ENCODE assay signal across 8 mouse cellular contexts in genomic region chr7:112662398-112663313, GRCm38 (mm10). TPM values are rescaled to one million over a fixed set of nuclear protein-coding genes. Genes with fewer than 3 reads are reported as not detected.
DNase-seq lines count a peak whose midpoint lies in the region; ATAC-seq and TF ChIP-seq lines count a peak whose summit lies in the region.

No protein-coding gene starts in this region.

- peak overlapping the region; percentile 33 for H3K4me2 ChIP-seq in lung, postnatal 0 days (replicated peaks; ENCODE audit: low read depth, low read length)
- H3K4me2 ChIP-seq in intestine, embryonic 15.5 days (replicated peaks): peak overlapping the region; percentile 20; the same call in 1 of the 2 replicates
- peak overlapping the region; percentile 31 for H3K4me2 ChIP-seq in stomach, embryonic 15.5 days

- peak; percentile 18; the same call in 1 of the 2 replicates for TF ChIP-seq EP300 in lung, postnatal 0 days (IDR thresholded peaks at IDR 0.05)

- H3K4me1 ChIP-seq in lung, postnatal 0 days (ENCODE audit: insufficient read depth, low read depth, low read length): peaks cover 17% of the 10 kb centered on the region; the same call in 1 of the 2 replicates
- H3K4me1 ChIP-seq in intestine, embryonic 15.5 days (replicated peaks): peaks cover 5% of the 10 kb centered on the region; the same call in 1 of the 2 replicates
- peaks cover 8% of the 10 kb centered on the region for H3K4me1 ChIP-seq in stomach, embryonic 15.5 days

- no peaks in the 10 kb centered on the region for H3K36me3 ChIP-seq in lung, postnatal 0 days (ENCODE audit: insufficient read depth, low read length)
- H3K36me3 ChIP-seq in intestine, embryonic 15.5 days: no peaks in the 10 kb centered on the region
- no peaks in the 10 kb centered on the region for H3K36me3 ChIP-seq in stomach, embryonic 15.5 days

- no peak overlapping the region for H3K9ac ChIP-seq in lung, postnatal 0 days (replicated peaks; ENCODE audit: low read depth)
- H3K9ac ChIP-seq in intestine, embryonic 15.5 days: no peak overlapping the region
- no peak overlapping the region for H3K9ac ChIP-seq in stomach, embryonic 15.5 days

- peak; percentile 18; the same call in 1 of the 2 replicates for ATAC-seq in frontal cortex, adult (ENCODE audit: low TSS enrichment)
- ATAC-seq in lung, postnatal 0 days: peak; percentile 22
- ATAC-seq in intestine, embryonic 15.5 days: peak; percentile 57
- peak; percentile 18; the same call in 1 of the 2 replicates for ATAC-seq in stomach, embryonic 15.5 days (ENCODE audit: insufficient read depth, low FRiP score, low read depth)

- peak overlapping the region; percentile 84 for H3K27ac ChIP-seq in lung, postnatal 0 days (ENCODE audit: low read length)
- H3K27ac ChIP-seq in intestine, embryonic 15.5 days: peak overlapping the region; percentile 84
- H3K27ac ChIP-seq in stomach, embryonic 15.5 days: peak overlapping the region; percentile 93

- WGBS in lung, postnatal 0 days: 22% methylated on average over 12 of the region's 12 CpGs
- 46% methylated on average over 12 of the region's 12 CpGs for WGBS in intestine, embryonic 15.5 days
- WGBS in stomach, embryonic 15.5 days: 35% methylated on average over 12 of the region's 12 CpGs

- H3K27me3 ChIP-seq in lung, postnatal 0 days (replicated peaks; ENCODE audit: insufficient read depth, low read length): no peaks in the 10 kb centered on the region
- no peaks in the 10 kb centered on the region for H3K27me3 ChIP-seq in intestine, embryonic 15.5 days (replicated peaks)
- H3K27me3 ChIP-seq in stomach, embryonic 15.5 days (replicated peaks): no peaks in the 10 kb centered on the region

- TF ChIP-seq CTCF in lung, postnatal 0 days (IDR thresholded peaks at IDR 0.05): no peak

- DNase-seq in frontal cortex, postnatal 36 days (ENCODE audit: low spot score in 2 of 2): no peak
- peak; percentile 62 for DNase-seq in lung, postnatal 0 days (ENCODE audit: low spot score)
- DNase-seq in lung, postnatal 25 days (ENCODE audit: low spot score): no peak
- DNase-seq in spleen, postnatal 36 days (ENCODE audit: low spot score in 2 of 2): no peak
- no peak for DNase-seq in frontal cortex, adult 2 months (ENCODE audit: extremely low spot score in 1 of 2, low spot score in 1 of 2)

- no peak overlapping the region for H3K4me3 ChIP-seq in lung, postnatal 0 days (ENCODE audit: low read depth, low read length)
- no peak overlapping the region for H3K4me3 ChIP-seq in intestine, embryonic 15.5 days (replicated peaks)
- H3K4me3 ChIP-seq in stomach, embryonic 15.5 days (replicated peaks): no peak overlapping the region

- no peaks in the 10 kb centered on the region for H3K9me3 ChIP-seq in lung, postnatal 0 days (ENCODE audit: low read length)
- no peaks in the 10 kb centered on the region for H3K9me3 ChIP-seq in intestine, embryonic 15.5 days
- H3K9me3 ChIP-seq in stomach, embryonic 15.5 days: no peaks in the 10 kb centered on the region

RNA-seq across cellular contexts. Expression of gene Tead1, which starts 16.5 kb away (rescaled TPM):
- 23.0 and 28.8 TPM in 2 replicates for polyA plus RNA-seq in lung, postnatal 0 days (2015; fragmentation: Nextera tagmentation; extraction: Ambion mirVana)
- polyA plus RNA-seq in intestine, embryonic 15.5 days (2015; fragmentation: Nextera tagmentation; extraction: Ambion mirVana): 17.5 and 18.3 TPM in 2 replicates
- polyA plus RNA-seq in stomach, embryonic 15.5 days (2015; fragmentation: Nextera tagmentation; extraction: Ambion mirVana): 25.7 and 30.2 TPM in 2 replicates
- 8.1 TPM in 2 replicates for polyA plus RNA-seq in frontal cortex, adult 2 months (2012; rRNA removed)
